Mouse (Mus musculus): ENCODE data around the gene Cntnap2. TPM values are rescaled to one million over a fixed set of nuclear protein-coding genes. Genes with fewer than 3 reads are reported as not detected.

Gene Cntnap2
- 100 to 1,000 TPM in 3 of 4 experiments, 10 to 100 TPM in 1; 99.5 to 119 (median 107) TPM for total RNA-seq (2022)

DNA sequence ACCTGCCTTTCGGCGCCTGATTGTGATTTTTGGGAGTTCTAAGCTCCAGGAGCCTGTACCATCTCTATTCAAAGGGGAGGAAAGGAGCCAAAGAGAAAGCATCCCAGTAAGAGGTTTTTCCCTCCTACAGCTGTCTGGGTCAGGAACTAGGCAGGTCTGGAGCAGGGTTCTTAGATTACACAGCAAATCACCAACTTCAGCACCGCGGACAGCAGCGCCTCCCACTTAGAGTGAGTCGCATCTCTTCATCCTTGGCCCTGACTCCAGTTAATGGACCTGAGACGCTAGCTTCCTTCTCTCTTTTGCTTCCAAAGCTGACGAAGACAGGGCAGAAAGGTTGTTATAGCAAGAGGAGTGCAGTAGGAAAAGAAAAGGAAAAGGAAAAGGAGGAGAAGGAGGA lies at the start of gene Cntnap2:
TSS of gene Cntnap2 (plus strand) at position 267 of the 400 bp plus-strand sequence.
- peak; percentile 36 to 43 for DNase-seq (ENCODE audit: low spot score in 2 of 2)

DNA sequence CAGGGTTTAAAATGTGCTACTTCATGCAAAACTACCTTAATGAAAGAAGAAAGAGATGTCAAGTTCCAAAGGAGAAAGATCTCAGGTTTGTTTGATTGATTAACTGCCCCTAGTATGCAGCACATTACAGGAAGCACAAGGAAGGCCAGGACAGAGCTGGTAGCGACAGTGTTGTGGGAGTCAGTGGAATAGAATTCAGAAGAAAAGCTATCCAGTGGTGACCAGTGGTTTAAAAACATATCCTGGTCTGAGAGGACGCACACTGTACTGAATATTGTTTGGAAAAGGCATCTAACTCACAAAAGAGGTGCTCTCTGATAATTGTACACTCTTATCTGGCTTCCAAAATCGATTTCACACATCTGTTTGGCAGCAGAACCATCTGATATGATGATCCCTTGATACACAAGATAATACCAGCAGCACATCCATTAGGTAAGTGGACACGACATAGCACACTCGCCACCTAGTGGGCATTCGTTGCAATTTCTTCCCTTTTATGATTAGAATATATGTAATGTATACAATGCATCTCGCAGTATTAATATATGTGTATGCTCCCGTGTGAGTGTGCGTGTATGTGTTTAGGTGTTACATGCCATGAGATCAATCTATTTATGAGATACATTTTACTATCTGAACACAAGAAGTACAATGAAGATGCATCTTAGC lies 33.0 kb upstream of the Cntnap2 start:
- DNase-seq (ENCODE audit: low spot score in 2 of 2): peak; percentile 5 to 29

DNA sequence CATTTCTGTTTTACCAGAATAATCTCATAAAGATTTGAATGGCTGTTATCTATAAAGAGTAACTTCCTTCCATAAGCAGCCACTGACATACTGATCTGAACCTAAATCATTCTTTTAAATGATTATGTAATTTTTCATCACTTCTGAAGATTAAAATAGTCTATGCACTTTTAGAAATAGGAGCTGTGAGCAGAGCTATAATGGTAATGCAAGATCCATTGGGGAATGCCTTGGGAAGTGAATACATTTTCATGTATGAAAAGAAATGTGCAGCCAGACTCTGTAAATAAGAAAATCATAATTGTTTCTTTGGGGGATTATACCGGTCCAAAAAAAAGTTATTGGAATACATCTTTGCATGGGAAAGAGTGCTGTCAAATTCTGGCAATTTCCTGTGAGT lies 19.7 kb upstream of the Cntnap2 start:
- no peak for DNase-seq (ENCODE audit: low spot score in 2 of 2)

DNA sequence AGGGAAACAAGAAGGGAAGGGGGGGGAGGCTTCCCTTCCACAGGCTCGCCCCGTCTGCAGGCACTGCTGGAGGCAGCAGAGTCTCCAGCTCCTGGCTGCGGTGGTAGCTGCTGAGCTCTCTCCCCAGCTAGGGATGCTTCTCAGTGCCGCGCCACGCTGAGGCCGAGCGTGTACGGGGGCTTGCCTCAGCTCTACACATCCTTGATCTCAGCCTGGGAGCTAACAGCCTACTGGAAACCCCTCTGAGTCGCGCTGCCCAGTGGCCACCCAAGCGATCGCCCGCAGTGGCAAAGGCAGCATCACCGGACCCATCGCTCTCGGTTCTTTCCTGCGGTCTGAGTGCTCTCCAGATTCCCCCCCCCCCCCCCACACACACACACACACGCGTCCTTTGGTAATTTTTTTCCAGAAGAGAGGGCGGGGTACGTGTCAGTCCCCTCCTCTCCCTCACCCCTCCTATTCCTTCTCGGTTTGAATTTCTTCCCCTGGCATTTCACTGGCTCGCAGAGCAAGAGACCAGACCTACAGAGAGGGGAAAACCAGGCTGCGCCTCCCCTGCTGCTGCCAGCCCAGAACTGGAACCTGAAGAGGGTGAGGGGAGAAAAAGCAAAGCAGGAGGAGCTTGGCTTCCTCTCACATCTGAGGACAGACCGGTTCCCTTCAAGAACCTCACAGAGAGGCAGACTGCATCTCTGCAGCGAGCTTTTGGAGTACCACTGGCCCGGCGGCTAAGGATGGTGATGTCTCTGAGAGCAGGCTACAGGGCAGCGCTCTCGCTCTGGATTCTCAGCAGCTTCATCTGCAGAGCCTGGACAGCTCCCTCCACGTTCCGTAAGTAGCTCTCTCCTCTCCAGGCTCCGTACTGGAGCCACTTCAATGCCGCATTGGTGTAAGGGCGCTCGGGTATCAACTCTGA lies 657 bp downstream of the Cntnap2 start:
- DNase-seq (ENCODE audit: low spot score in 2 of 2): peak; percentile 57 to 63

DNA sequence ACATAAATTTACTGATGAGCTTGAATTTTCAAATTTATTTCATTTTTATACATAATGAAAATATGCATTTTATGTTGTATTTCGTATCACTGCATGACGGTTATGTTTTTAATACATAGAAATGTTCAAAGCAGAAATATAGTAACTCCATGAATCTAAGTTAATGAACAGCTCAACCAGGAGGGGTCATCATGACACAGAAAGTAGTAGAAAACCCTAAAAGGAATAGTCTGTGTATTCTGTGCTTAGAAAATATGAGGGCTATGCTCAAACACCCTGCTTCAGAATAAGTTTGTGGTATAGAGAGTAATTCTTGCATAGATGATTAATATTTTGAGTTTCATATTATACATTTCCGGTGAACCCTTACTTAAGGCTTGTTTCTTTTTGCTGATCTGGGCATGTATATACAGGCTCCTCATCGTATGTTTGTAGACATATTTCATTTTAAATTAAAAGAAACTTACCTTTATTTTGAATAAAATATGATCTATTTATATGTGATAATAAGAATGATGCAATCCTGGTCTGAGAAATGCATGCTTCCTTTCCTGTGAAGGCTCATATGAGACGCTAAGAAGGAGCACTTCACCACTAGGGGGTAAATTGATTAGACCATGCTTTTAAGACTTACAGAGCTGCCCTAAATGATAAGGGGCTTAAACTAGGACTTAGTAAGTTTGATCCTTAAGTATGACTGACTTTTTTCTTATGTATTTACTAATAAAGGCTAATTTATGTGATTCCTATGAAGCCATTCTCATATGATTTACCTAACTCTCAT lies 3.2 kb downstream of the Cntnap2 start:
- DNase-seq (ENCODE audit: low spot score in 2 of 2): no peak

DNA sequence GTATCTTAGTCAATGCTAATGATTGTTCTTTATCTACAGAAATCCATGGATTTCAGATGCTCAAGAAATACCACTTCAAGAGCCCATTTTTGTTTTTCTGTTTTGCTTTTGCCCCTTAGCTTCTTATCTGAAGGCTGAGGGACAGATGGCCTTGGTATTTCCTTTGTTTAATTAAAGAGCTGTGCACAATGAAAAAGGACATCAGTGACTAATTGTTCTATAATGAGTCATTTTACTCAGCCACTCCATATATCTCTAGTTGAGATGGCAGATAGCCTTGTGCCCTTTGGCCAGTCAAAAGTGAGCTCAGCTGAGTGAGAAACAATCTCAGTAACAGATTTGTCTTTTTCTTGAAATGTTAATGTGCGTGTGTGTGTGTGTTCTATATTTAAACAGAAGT lies 29.1 kb downstream of the Cntnap2 start:
- DNase-seq (ENCODE audit: low spot score in 2 of 2): no peak

DNA sequence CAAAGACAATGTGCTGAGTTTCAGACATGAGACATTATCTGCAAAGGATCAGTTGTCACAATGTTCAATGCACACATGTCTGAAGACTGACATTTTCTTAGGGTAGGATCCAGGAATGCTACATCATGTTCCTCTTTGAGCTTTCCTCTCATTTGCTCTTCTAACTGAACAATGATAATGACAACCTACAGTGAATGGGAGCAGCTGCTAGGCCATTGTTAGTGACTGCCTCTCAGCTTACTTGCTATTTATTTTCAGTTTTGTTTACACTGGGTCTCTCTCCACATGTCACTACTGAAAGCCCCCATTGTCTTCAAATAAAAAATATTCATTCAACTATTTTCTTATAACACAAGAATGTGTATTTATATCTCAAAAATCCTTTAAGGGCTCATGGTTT lies 54.5 kb downstream of the Cntnap2 start:
- no peak for DNase-seq (ENCODE audit: low spot score in 2 of 2)

DNA sequence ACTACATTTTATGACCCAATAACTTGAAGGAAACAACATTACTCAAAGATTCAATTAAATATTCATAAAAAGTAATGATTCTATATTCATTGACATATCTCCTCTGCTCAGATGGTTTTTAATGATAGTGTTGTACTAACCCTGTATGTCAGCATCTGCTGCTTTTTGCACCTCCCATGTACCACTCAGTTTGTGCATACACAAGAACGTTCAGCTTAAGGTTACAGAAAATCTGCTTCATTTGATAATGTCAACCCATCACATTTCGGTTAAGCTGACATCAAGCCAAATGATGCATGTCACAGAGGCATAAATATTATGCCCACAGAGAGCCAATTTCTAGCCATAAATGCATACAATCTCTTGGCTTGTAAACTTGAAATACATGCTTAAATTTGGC lies 85.7 kb downstream of the Cntnap2 start:
- no peak for DNase-seq (ENCODE audit: low spot score in 2 of 2)

DNA sequence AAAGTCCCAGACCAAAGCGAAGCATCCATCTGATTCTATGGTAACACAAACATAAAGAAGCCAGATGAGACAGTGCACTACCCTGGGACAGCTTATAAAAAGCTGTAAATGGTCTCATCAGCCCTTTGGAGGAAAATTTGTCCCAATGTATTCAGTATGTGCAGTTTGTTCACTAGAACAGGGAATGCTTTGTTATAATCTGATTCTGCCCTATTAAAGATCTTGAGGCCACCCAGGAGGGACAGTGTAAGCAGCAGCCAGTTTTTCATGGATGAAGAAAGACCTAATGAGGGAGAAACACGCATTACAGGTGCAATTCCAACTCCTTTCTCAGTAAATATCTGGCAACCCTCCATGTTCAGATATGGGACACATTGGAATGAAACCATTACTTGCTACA lies 145.9 kb downstream of the Cntnap2 start:
- no peak for DNase-seq (ENCODE audit: low spot score in 2 of 2)

DNA sequence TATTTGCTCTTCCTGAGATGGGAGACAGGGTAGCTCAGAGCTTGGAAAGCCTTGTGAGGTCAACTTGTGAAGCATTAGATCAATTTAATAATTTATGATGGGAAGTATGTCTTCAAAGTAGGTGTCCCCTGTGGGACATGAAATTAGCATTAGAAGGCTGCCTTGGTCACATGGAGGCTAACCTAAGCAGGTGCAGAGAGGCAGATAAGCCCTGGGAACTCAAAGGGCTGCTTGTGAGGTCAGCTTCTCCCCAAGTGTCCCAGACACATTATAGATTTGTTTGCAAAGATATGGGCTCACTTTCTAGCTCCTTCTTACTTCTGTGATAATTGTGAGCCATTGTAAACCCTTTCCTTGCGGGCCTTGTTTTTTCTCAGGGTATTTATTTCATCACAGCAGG lies 155.2 kb downstream of the Cntnap2 start:
- no peak for DNase-seq (ENCODE audit: low spot score in 2 of 2)

DNA sequence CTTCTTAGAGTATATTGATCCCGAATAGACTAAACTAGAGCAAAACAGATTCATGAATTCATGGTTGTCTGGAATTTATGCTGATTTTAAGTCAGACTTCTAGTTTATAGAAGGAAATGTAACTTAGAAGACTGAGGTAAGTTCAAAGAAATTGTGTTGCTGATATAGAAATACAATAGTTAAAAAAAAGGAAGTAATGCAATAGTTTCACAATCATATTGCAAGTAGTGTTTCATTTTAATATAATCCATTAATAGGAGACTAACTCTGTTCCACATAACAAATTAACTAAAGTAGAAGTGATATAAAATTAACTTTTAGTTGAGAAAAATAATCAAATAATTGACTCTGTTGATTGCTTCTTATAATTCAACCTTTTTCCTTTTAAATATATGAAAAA lies 169.8 kb downstream of the Cntnap2 start:
- DNase-seq (ENCODE audit: low spot score in 2 of 2): no peak

DNA sequence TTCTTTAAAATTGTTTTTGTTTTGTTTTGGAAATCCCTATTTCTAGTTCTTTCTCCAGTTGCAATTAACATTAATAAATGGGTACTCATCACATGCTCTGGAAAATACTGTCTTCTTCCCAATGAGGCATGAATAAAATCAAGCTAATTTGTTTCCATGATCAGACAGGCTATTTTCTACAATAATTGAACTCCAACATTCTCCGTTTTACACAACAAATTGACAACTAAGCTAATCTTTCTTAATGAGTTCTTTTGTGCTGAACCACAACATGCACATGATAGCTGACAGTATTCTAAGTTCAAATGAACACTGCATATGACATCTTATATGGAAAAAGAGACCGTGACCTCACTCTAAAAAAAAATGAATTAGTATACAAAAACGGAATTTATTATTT lies 173.4 kb downstream of the Cntnap2 start:
- no peak for DNase-seq (ENCODE audit: low spot score in 2 of 2)

DNA sequence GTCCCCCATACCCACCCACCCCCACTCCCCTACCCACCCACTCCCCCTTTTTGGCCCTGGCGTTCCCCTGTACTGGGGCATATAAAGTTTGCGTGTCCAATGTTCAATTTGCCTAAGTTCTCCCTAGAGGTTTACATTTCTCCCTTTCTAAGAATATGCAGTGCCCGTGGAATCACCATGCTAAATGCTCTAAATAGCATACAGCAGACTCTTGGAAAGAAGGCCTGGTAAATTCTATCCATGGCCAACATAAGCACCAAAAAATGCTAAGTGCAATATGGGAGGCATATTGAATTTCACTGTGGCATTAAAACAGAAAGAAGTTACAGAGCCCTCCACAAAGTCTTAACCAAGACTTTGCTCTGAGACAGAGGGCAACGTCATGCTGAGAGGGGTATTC lies 177.4 kb downstream of the Cntnap2 start:
- no peak for DNase-seq (ENCODE audit: low spot score in 2 of 2)

DNA sequence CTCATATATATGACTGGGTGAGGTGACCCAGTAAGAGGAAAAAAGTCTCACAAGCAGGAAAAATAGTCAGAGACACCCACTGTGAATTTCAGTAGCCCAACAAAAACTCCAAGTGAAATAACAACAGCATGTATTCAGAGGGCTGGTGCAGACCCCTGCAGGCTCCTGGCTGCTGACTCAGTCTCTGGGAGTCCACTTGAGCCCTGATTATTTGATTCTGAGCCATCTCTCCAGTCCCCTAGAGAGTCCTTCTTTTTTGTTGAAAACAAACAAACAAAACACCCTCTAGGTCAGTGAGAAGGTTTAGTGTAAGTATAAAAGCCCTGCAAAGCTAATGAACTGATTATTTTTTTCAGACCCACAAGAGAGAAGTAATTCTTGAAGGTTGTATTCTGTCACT lies 179.0 kb downstream of the Cntnap2 start:
- no peak for DNase-seq (ENCODE audit: low spot score in 2 of 2)

DNA sequence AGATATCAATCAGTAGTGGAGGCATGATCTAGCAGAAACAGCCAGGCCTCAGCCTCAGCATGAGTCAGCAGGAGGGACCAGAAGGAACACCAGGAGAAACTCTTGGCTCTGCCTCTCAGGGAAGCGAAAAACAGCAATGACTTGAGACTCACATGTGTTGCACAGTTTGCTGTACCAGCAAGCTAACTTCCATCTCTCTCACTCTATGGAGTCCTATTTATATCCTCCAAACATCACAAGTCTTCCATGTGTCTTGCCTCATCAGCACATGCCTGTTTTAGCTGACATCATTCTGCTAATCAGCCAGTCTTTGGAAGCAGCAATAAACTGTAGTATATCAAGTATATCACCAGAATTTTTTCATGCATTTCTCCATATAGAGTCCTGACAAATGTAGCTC lies 182.1 kb downstream of the Cntnap2 start:
- DNase-seq (ENCODE audit: low spot score in 2 of 2): no peak

DNA sequence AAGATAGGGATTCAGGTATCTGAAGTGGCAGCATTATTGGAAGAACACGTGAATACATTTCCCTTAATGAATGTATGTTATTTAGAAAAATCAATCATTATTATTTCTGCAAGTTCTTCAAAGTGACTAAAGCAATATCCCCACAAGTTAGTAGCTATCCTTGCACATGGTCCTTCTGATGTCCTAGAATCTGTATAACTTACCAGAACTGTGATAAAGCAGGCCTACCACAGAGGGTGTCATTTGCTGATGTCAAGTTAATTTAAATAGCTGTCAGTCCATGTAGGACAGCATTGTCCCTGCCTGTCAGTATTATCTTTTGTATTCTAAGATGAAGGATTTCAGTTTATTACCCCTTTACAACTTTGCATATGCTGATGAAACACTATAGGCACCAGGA lies 185.5 kb downstream of the Cntnap2 start:
- DNase-seq (ENCODE audit: low spot score in 2 of 2): no peak

DNA sequence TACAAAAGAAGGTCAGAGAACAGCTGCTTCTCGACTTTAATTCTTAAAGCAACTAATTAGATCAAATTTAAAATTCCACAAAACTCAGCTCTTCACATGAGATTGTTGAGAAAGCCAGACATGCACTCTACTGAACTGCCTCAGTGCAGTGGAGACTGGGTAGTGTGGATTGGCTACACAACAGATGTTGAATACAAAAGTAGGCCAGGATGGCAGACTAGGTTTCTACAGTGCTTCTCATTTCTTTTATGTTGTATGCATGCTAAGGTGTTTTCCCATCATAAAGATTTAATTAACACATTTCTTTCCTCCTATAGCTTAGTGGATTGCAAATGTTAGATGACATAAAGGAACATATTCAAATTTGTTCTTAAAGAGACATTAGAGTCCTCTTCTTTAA lies 198.9 kb downstream of the Cntnap2 start:
- no peak for DNase-seq (ENCODE audit: low spot score in 2 of 2)

DNA sequence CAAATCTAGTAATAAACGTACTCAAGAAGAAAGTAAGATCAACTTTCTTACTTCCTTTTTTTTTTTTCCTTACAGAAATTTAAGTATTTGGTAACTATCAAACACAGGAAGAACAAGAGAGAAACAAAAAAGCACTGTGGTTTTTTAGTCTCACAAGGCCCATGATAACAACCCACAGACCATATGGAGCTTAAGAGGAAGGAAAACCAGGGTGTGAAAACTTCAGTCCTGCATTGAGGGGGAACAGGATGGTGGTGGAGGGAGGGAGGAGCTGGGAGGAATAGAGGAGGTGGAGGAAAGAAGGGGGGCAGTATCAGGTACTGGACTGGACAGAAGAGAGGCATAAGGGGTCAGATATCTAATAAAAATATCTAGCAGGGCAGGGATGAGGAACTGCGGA lies 212.4 kb downstream of the Cntnap2 start:
- no peak for DNase-seq (ENCODE audit: low spot score in 2 of 2)

DNA sequence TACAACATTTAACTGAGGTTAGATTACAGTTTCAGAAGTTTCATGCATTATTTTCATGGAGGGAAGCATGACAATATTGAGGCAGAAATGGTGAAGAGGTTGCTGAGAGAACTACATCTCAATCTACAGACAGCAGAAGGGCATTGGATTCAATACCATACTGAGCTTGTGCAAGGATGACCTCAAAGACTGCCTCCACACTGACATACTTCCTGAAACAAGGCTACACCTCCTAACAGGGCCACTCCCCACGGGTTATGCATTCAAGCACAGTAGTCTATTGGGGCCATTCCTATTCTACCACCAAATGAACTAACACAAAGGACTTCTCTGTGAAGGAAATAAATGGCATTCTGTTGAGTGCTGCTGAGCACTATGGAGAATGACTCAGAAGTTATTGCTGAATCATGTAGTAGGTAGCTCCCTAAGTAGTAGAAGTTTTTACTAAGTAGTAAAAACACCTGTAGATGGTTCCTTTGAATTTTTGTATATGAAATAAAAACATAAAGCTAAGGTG lies 214.2 kb downstream of the Cntnap2 start:
- no peak for DNase-seq (ENCODE audit: low spot score in 2 of 2)

DNA sequence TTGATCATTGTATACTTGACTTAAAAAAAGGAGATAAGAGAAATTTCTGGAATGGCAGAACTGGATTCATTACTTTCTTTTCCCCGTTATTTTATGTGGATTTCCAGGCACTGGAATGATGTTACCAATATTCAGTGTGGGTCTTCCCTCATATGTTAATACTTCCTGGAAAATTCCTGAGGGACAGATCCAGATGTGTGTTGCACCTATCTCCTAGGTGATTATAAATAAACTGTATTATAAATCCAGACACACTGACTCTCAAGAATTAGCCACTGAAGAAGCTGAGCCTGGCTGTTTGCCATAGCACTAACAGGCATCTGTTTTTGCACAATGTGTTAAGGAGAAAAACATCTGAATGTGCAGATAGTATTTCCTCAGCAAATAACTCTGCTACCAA lies 231.0 kb downstream of the Cntnap2 start:
- DNase-seq (ENCODE audit: low spot score in 2 of 2): peak in 1 of 2 experiments; percentile 10

DNA sequence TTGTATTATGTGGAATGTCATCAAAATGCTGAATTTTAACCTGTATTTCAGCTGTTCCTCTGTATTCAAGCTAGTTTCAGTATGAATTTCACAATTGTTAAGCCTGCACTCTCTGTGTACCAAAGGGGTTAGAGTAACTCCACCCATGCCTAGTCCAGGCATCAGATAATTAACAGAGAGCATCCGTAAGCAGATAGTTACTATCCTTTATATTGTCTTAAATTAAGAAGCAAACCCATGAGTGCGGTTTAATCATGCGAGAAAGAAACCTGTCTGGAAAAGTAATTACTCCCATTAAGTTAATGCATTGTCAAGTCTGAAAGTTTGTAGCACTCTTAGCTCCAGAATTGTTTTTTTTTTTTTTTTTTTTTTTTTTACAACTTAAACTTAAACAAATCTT lies 258.3 kb downstream of the Cntnap2 start:
- DNase-seq (ENCODE audit: low spot score in 2 of 2): no peak

DNA sequence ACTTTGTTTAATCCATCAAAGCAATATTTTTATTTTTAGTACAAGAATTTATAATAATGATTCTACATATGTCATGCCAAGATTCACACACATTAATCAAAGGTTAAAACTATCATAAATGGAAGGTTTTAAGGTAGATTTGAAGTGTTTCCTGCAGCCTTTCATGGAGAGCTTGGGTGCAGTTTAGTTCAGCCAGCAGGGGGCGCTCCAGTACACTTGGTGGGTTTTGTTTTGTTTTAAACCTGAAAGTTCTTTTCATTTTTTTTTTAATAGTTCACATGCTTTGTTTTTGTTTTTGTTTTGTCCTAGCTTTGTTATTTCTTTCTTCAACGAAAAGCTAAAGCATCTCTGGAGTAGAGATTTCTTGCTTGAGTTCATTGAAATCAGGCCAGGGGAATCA lies 264.3 kb downstream of the Cntnap2 start:
- peak in 1 of 2 experiments; percentile 32 for DNase-seq (ENCODE audit: low spot score in 2 of 2)

Data from layer of hippocampus, adult 8-10 months (tissue).